Mouse (Mus musculus) stomach, embryonic 16.5 days (tissue): ENCODE measurements at regions not wholly inside any gene's neighbourhood (a gene's known extent, or its start where the extent isn't known, plus 50 kb on each side); places are given as distances from the start of the nearest gene placed in this dataset.

Experiments used
- ATAC-seq: fragments of 200-750 bp; cut with Nextera tagmentation; 2 replicates; pipeline ENCODE4 v1.8.0; 2017; ENCODE audit warnings: moderate number of reproducible peaks, moderate TSS enrichment; ENCODE audit not compliant: insufficient read depth, low FRiP score
- H3K27ac ChIP-seq: fragments of 300-500 bp; sonication (generic); 2 replicates; pipeline ENCODE4 v1.5.1; 2014; ENCODE audit warnings: low read length
- H3K27me3 ChIP-seq: fragments of 300-500 bp; sonication (generic); 2 replicates; pipeline ENCODE4 v1.6.1; 2014; ENCODE audit warnings: low read length, control low read depth, mixed read lengths; ENCODE audit not compliant: control insufficient read depth, insufficient read depth
- H3K36me3 ChIP-seq: fragments of 300-500 bp; sonication (generic); 2 replicates; pipeline ENCODE4 v1.6.1; 2014; ENCODE audit warnings: low read length; ENCODE audit not compliant: control insufficient read depth, insufficient read depth
- H3K4me1 ChIP-seq: fragments of 300-500 bp; sonication (generic); 2 replicates; pipeline ENCODE4 v1.6.1; 2014; ENCODE audit warnings: low read length, control low read depth, mixed read lengths; ENCODE audit not compliant: control insufficient read depth, insufficient read depth
- H3K4me2 ChIP-seq: fragments of 300-500 bp; sonication (generic); 2 replicates; pipeline ENCODE4 v1.6.1; 2014; ENCODE audit warnings: low read depth, low read length, mixed read lengths
- H3K4me3 ChIP-seq: fragments of 300-500 bp; sonication (generic); replicated peaks from 2 replicates; pipeline ENCODE4 v1.5.1; 2014; ENCODE audit warnings: mild to moderate bottlenecking, low read length
- H3K9ac ChIP-seq: fragments of 300-500 bp; sonication (generic); 2 replicates; pipeline ENCODE4 v1.6.1; 2014; ENCODE audit warnings: low read length
- H3K9me3 ChIP-seq: fragments of 300-500 bp; sonication (generic); replicated peaks from 2 replicates; pipeline ENCODE4 v1.6.1; 2016; ENCODE audit warnings: low read length, control low read depth; ENCODE audit not compliant: control insufficient read depth
- WGBS: fragments of 180-500 bp; shearing (Covaris S2); extraction: QIAGEN DNeasy Blood & Tissue Kit; methylation state at CpG from one replicate; pipeline ENCODE4 v1.1.7; 2014; 5-methylcytosine and 5-hydroxymethylcytosine counted together

DNA sequence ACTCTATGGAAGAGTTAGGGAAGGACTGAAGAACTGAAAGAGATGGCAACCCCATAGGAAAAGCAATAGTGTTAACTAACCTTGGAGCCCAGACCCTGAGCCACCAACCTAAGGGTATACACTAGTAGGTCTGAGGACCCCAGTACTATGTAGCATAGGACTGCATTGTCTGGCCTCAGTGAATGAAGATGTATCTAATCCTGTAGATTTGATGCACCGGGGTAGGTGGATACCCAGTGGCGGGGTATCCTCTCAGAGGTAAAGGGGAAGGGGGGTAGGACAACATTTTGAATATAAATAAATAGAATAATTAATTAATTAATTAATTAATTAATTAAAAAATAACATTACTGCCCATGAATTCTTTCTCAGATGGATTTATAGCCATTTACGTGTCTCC, 387.9 kb upstream of the 4921530L21Rik start:
- Histone ChIP-seq H3K27ac (no peak overlapping the region), H3K9ac (no peak overlapping the region), H3K4me1 (no peaks in the 10 kb centered on the region), H3K27me3 (no peaks in the 10 kb centered on the region), H3K9me3 (no peaks in the 10 kb centered on the region), H3K4me3 (no peak overlapping the region), H3K4me2 (no peak overlapping the region), H3K36me3 (no peaks in the 10 kb centered on the region)
- ATAC-seq = no peak
- 84% methylated on average over 3 of the region's 3 CpGs for WGBS

DNA sequence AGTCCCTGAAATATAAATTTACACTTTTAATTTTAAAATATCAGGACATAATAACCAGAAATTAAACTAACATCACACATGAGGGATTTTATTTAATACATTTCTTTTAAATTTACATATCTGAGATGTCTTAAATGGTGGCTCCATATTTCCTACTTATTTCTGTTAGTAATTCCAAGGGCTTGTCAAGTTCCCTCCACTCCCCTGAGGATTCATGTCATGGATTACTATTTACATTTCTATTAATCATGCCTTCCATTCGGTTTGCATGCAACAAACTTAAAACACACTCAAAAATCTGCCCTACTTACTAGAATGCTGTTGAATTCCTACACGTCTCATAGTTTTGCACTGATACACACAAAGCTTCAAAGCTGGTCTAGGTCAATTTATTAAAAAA, 387.1 kb upstream of the 4921530L21Rik start:
- Histone ChIP-seq H3K9ac (no peak overlapping the region), H3K4me2 (no peak overlapping the region), H3K4me1 (no peaks in the 10 kb centered on the region), H3K27me3 (no peaks in the 10 kb centered on the region), H3K4me3 (no peak overlapping the region), H3K36me3 (no peaks in the 10 kb centered on the region), H3K27ac (no peak overlapping the region), H3K9me3 (no peaks in the 10 kb centered on the region)
- no peak for ATAC-seq
- WGBS = 69% methylated on average over 2 of the region's 2 CpGs

DNA sequence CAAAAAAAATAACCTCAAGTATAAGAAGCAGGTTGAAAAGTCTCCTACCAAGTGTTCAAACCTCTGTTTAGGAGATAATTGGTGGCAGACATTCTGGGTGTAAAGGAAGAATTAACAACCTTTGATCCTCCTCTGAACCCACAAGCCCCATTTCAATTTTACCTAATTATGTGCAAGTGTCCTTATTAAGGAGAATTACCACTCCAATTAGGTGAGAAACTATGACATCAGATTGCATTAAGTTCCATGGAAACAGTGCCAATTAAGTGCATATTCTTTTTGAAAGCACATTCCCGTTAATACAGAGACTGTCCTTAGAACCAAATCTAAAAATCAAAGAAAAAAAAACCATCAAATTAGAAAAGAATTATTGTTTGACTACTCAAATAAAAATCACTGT, 366.0 kb upstream of the 4921530L21Rik start:
- ATAC-seq = no peak
- WGBS = 72% methylated on average over 1 of the region's 1 CpGs
- Histone ChIP-seq H3K9ac (no peak overlapping the region), H3K9me3 (no peaks in the 10 kb centered on the region), H3K4me3 (no peak overlapping the region), H3K4me1 (no peaks in the 10 kb centered on the region), H3K27me3 (no peaks in the 10 kb centered on the region), H3K27ac (no peak overlapping the region), H3K36me3 (no peaks in the 10 kb centered on the region), H3K4me2 (no peak overlapping the region)

DNA sequence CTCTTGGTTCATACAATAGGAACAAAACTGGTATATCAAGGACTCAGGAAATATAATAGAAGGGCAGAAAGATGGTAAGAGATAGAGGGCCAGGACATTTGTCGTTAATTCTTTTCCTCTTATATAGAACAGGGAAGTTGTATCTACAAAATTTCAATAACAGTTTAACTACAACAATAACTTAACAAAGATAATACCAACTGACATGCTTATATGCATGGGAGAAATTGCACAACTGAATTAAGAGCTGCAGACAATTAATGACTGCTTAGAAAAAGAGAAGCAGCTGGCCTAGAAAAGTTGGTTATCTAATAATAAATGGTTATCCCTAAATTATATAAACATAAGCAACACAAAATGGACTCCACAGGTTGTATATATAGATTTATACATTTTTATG, 362.2 kb upstream of the 4921530L21Rik start:
- Histone ChIP-seq H3K9me3 (no peaks in the 10 kb centered on the region), H3K27ac (no peak overlapping the region), H3K27me3 (no peaks in the 10 kb centered on the region), H3K4me2 (no peak overlapping the region), H3K4me3 (no peak overlapping the region), H3K9ac (no peak overlapping the region), H3K36me3 (no peaks in the 10 kb centered on the region), H3K4me1 (no peaks in the 10 kb centered on the region)
- ATAC-seq = no peak
- WGBS = 77% methylated on average over 1 of the region's 1 CpGs

DNA sequence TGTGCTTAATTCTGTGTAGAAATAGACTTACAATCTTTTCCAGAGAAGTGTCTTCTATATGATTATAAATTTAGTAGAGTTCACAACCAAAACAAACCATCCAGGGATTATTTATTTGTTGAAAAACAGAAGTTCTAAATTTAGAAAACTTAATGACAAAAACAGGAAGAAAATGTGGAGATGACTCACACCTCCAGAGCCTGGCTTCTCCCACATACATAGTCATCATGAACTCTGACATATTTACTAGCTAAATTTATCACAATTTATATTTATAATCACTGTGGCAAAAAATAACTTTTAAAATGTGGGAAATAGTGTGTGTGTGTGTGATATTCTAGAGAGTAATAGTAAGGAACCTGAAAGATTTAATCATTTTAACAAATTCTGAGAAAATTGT, 337.2 kb upstream of the 4921530L21Rik start:
- H3K27ac ChIP-seq = no peak overlapping the region
- ATAC-seq = no peak
- H3K4me3 ChIP-seq = no peak overlapping the region
- no peaks in the 10 kb centered on the region for H3K4me1 ChIP-seq
- no peak overlapping the region for H3K4me2 ChIP-seq
- H3K9ac ChIP-seq = no peak overlapping the region
- no peaks in the 10 kb centered on the region for H3K36me3 ChIP-seq
- H3K9me3 ChIP-seq = no peaks in the 10 kb centered on the region
- no peaks in the 10 kb centered on the region for H3K27me3 ChIP-seq

DNA sequence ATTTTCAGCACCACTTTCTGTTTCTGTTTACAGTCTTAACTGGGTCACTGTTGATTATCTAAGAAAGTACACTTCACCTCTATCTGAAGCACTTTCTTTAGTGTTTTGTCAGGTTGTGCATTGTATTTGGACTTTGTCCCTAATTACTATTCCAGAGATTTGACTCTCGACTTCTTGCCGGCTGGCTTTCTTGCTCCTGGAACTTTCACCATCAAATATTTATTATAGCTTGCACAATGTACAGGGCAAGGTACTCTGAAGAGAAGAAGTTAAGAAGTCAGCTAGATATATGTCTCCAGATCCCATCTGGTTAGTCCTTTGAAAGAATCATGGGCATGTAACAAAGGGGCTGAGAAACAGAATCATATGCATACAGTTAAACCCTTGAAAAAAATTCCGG, 290.0 kb upstream of the 4921530L21Rik start:
- 75% methylated on average over 3 of the region's 3 CpGs for WGBS
- ATAC-seq = no peak
- Histone ChIP-seq H3K36me3 (no peaks in the 10 kb centered on the region), H3K9me3 (no peaks in the 10 kb centered on the region), H3K9ac (no peak overlapping the region), H3K4me3 (no peak overlapping the region), H3K27me3 (no peaks in the 10 kb centered on the region), H3K4me2 (no peak overlapping the region), H3K27ac (no peak overlapping the region), H3K4me1 (no peaks in the 10 kb centered on the region)

DNA sequence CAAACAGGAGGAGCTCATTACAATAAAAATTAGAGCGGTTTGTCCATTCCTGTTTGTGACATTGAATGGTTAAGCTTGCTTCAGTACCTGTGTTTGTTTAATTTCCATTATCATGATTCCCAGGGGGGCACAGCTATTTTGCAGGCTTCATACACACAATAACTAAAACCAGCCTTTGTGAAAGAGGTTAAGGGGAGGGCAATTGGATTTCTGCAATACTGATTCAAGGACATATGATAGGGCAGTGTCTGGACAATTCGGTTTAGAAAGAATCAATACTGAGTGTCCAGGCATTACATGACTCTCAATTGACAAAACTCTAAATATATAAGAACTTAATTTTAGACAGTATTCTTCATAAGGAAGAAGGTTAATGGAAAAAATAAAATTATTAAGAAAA, 284.7 kb upstream of the 4921530L21Rik start:
- Histone ChIP-seq H3K4me2 (no peak overlapping the region), H3K4me3 (no peak overlapping the region), H3K9me3 (no peaks in the 10 kb centered on the region), H3K36me3 (no peaks in the 10 kb centered on the region), H3K9ac (no peak overlapping the region), H3K27me3 (no peaks in the 10 kb centered on the region), H3K4me1 (no peaks in the 10 kb centered on the region), H3K27ac (no peak overlapping the region)
- WGBS = 72% methylated on average over 2 of the region's 2 CpGs
- no peak for ATAC-seq

DNA sequence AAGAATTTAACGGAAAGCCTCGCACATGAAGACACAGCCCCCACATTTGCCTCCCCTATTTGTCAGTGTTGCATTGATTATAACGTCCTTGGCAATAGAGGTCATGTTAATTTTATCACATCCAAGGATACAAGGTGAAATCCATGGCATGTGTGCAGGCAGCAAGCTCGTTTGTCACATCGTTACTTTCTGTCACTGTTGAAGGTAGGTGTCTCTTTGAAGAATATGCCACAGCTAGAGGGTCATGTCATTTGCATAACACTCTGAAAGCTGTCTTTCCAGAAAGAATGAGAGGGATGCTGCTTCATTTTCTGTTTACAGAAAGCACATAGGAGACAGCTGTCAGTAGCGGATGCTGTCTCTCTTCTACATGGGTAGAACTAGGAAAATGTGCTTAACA, 235.1 kb upstream of the 4921530L21Rik start:
- ATAC-seq = no peak
- H3K4me3 ChIP-seq = no peak overlapping the region
- no peaks in the 10 kb centered on the region for H3K36me3 ChIP-seq
- H3K27ac ChIP-seq = no peak overlapping the region
- H3K9ac ChIP-seq = no peak overlapping the region
- no peaks in the 10 kb centered on the region for H3K9me3 ChIP-seq
- H3K4me1 ChIP-seq = no peaks in the 10 kb centered on the region
- no peak overlapping the region for H3K4me2 ChIP-seq
- WGBS = 40% methylated on average over 6 of the region's 6 CpGs
- H3K27me3 ChIP-seq = no peaks in the 10 kb centered on the region

DNA sequence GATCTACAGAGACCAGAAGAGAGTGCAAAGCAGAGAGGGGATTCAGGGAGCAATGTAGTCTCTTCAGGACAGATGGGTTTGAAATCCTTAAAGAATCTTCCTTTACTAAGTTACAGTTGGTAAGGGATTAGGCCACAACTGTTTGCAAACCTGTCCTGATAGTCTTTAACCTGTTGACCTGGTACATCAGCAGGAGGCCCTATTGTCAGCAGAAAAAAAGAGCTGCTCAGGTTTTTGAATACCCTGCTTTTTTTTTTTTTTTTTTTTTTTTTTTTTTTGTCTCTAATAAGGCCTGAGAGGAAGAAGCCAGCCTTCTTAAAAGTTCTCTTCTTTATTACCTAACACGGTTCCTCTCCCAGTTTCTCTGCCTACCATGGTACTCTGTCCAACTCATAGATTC, 221.5 kb upstream of the 4921530L21Rik start:
- 60% methylated on average over 1 of the region's 1 CpGs for WGBS

DNA sequence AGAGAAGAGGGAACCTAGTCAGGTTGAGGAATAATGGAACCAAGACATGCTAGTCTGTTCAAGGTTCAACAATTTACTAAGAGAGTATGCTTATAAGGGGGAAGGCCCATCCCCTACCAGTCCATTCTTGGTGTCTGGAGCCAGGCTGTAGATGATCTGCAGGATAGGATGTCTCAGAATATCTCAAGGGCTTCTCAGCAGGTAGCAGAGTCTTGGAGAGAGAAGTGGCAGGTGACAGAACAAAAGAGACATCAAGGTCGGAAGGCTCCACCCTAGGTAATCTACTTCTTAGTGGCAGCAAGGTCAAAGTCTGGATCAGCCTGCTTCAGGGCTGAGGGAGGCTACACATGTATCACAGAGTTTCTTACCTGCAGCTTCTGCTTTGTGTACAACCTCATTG, 220.2 kb upstream of the 4921530L21Rik start:
- Histone ChIP-seq H3K4me3 (no peak overlapping the region), H3K4me1 (no peaks in the 10 kb centered on the region), H3K9ac (no peak overlapping the region), H3K27me3 (no peaks in the 10 kb centered on the region), H3K4me2 (no peak overlapping the region), H3K27ac (no peak overlapping the region), H3K36me3 (no peaks in the 10 kb centered on the region), H3K9me3 (no peaks in the 10 kb centered on the region)
- no peak for ATAC-seq
- WGBS = 74% methylated on average over 1 of the region's 1 CpGs

More for the DNA sequence above, 221.5 kb upstream of the 4921530L21Rik start:
- Histone ChIP-seq H3K27me3 (no peaks in the 10 kb centered on the region), H3K9me3 (no peaks in the 10 kb centered on the region), H3K9ac (no peak overlapping the region), H3K36me3 (no peaks in the 10 kb centered on the region), H3K4me2 (no peak overlapping the region), H3K4me1 (no peaks in the 10 kb centered on the region), H3K27ac (no peak overlapping the region), H3K4me3 (no peak overlapping the region)
- ATAC-seq = no peak
